Mouse (Mus musculus): ENCODE measurements around the gene Gm8890.
"Not testable (repeated sequence)": the region's sequence is repeated elsewhere in the genome, so short reads cannot be mapped to it uniquely, and the experiment has no call there.

Gene Gm8890

GRCm38 (mm10) chr5:11255733-11256132, at the start of gene Gm8890:
TSS of gene Gm8890 (plus strand) at chr5:11256033.
- not testable (repeated sequence) for DNase-seq

GRCm38 (mm10) chr5:11256221-11256620, 388 bp downstream of the Gm8890 start:
- not testable (repeated sequence) for DNase-seq
